8 mouse cellular contexts compared by ENCODE assay signal in genomic region chr16:11670251-11670970, GRCm38 (mm10).
DNase-seq lines count a peak whose midpoint lies in the region; ATAC-seq lines count a peak whose summit lies in the region.

No protein-coding gene starts in this region.

- H3K27me3 ChIP-seq in forebrain, embryonic 16.5 days (replicated peaks; ENCODE audit: control insufficient read depth, insufficient read depth, low read length): no peaks in the 10 kb centered on the region
- no peaks in the 10 kb centered on the region for H3K27me3 ChIP-seq in forebrain, embryonic 10.5 days (ENCODE audit: poor library complexity, severe bottlenecking)
- H3K27me3 ChIP-seq in forebrain, embryonic 11.5 days (ENCODE audit: control insufficient read depth, insufficient read depth, low read length): no peaks in the 10 kb centered on the region

- H3K36me3 ChIP-seq in forebrain, embryonic 16.5 days (ENCODE audit: control insufficient read depth, insufficient read depth): no peaks in the 10 kb centered on the region
- H3K36me3 ChIP-seq in forebrain, embryonic 10.5 days (replicated peaks): no peaks in the 10 kb centered on the region
- no peaks in the 10 kb centered on the region for H3K36me3 ChIP-seq in forebrain, embryonic 11.5 days (ENCODE audit: control insufficient read depth, insufficient read depth, low read length)

- H3K9me3 ChIP-seq in forebrain, embryonic 16.5 days (ENCODE audit: control insufficient read depth, low read length): no peaks in the 10 kb centered on the region
- no peaks in the 10 kb centered on the region for H3K9me3 ChIP-seq in forebrain, embryonic 10.5 days
- no peaks in the 10 kb centered on the region for H3K9me3 ChIP-seq in forebrain, embryonic 11.5 days (ENCODE audit: control insufficient read depth, low read length)

- H3K4me3 ChIP-seq in forebrain, embryonic 16.5 days (replicated peaks; ENCODE audit: low read length): no peak overlapping the region
- no peak overlapping the region for H3K4me3 ChIP-seq in forebrain, embryonic 10.5 days
- H3K4me3 ChIP-seq in forebrain, embryonic 11.5 days (ENCODE audit: low read depth, low read length): no peak overlapping the region

- H3K9ac ChIP-seq in forebrain, embryonic 16.5 days (replicated peaks; ENCODE audit: low read depth, low read length): no peak overlapping the region
- H3K9ac ChIP-seq in forebrain, embryonic 11.5 days (ENCODE audit: low read length): no peak overlapping the region

- peaks cover 4% of the 10 kb centered on the region; the same call in 1 of the 2 replicates for H3K4me1 ChIP-seq in forebrain, embryonic 16.5 days (replicated peaks; ENCODE audit: control insufficient read depth, insufficient read depth, low read length)
- peaks cover 9% of the 10 kb centered on the region for H3K4me1 ChIP-seq in forebrain, embryonic 10.5 days
- peaks cover 3% of the 10 kb centered on the region; the same call in 1 of the 2 replicates for H3K4me1 ChIP-seq in forebrain, embryonic 11.5 days (replicated peaks; ENCODE audit: control insufficient read depth, insufficient read depth, low read length)

- H3K27ac ChIP-seq in forebrain, embryonic 16.5 days (ENCODE audit: low read length): peak overlapping the region; percentile 33; the same call in 1 of the 2 replicates
- H3K27ac ChIP-seq in forebrain, embryonic 10.5 days: no peak overlapping the region
- H3K27ac ChIP-seq in forebrain, embryonic 11.5 days (ENCODE audit: low read depth, low read length): no peak overlapping the region

- no peak overlapping the region for H3K4me2 ChIP-seq in forebrain, embryonic 16.5 days (ENCODE audit: low read length)
- no peak overlapping the region for H3K4me2 ChIP-seq in forebrain, embryonic 11.5 days (ENCODE audit: low read depth, low read length, severe bottlenecking)

- no peak for DNase-seq in forebrain, embryonic 10.5 days (ENCODE audit: extremely low spot score, low spot score)
- peak; percentile 37 to 40 for DNase-seq in layer of hippocampus, adult 8-10 months (ENCODE audit: low spot score in 2 of 2)
- DNase-seq in layer of hippocampus, adult 9-10 months (ENCODE audit: low spot score): no peak
- peak; percentile 41 for DNase-seq in R1 (ENCODE audit: low read depth, low spot score)
- peak; percentile 24 to 36 for DNase-seq in layer of hippocampus, postnatal 10 days (ENCODE audit: low spot score in 2 of 2)
- no peak for DNase-seq in adrenal gland, adult 2 months
- no peak for DNase-seq in forebrain, embryonic 11.5 days (ENCODE audit: low spot score)

- WGBS in forebrain, embryonic 16.5 days: 72% methylated on average over 9 of the region's 9 CpGs
- 91% methylated on average over 9 of the region's 9 CpGs for WGBS in forebrain, embryonic 10.5 days
- 87% methylated on average over 9 of the region's 9 CpGs for WGBS in forebrain, embryonic 11.5 days

- peak; percentile 60 for ATAC-seq in forebrain, embryonic 16.5 days
- ATAC-seq in forebrain, embryonic 11.5 days (replicated peaks; ENCODE audit: low FRiP score): no peak

Comparison
In these comparisons a context has a peak if more than half of its experiments do, and no peak if none do; other contexts are left out.
1. DNase-seq: peak in layer of hippocampus, adult 8-10 months (2 of 2), R1 (single experiment) and layer of hippocampus, postnatal 10 days (2 of 2); none in forebrain, embryonic 10.5 days (single experiment), layer of hippocampus, adult 9-10 months (single experiment), adrenal gland, adult 2 months (single experiment) and forebrain, embryonic 11.5 days (single experiment).